Mouse (Mus musculus) lung, adult 2 months (tissue): Measurements from ENCODE around the gene Olfr1370. TPM values are rescaled to one million over a fixed set of nuclear protein-coding genes. Genes with fewer than 3 reads are reported as not detected.

Source experiments
- DNase-seq: peaks from one replicate; pipeline ENCODE4 v3.0.0; 2022
- H3K4me1 ChIP-seq: fragments of 200-500 bp; 2 replicates; pipeline ENCODE4 v1.6.1; 2011; ENCODE audit warnings: low read length; ENCODE audit not compliant: control insufficient read depth, insufficient read depth
- H3K4me3 ChIP-seq: fragments of 200-500 bp; replicated peaks from 2 replicates; pipeline ENCODE3; 2011; ENCODE audit warnings: low read depth, mild to moderate bottlenecking, control low read depth, low read length; ENCODE audit errors: extremely low read depth
- CTCF ChIP-seq: fragments of 200-500 bp; IDR thresholded peaks from 2 replicates; pipeline ENCODE4 v1.5.1; 2011; ENCODE audit warnings: mild to moderate bottlenecking, low read length, control low read depth; ENCODE audit not compliant: insufficient read depth
- POLR2A ChIP-seq: fragments of 200-500 bp; IDR thresholded peaks from 2 replicates; pipeline ENCODE4 v1.6.1; 2011; ENCODE audit warnings: low read depth, mild to moderate bottlenecking, control low read depth, low read length, borderline replicate concordance; ENCODE audit errors: extremely low read depth
- WGBS: fragments of 180-500 bp; shearing (Covaris S2); methylation state at CpG from one replicate; pipeline ENCODE4 v1.1.7; 2018; 5-methylcytosine and 5-hydroxymethylcytosine counted together
- polyA plus RNA-seq: library from polyadenylated mRNA; depleted of rRNA; stranded (reverse); fragments of >200 nt; gene quantifications from 2 replicates; pipeline ENCODE4 v1.2.3, GENCODE M21; 2012; rRNA removed

Olfr1370 gene
- polyA plus RNA-seq, 1 experiment, result not detected

DNA sequence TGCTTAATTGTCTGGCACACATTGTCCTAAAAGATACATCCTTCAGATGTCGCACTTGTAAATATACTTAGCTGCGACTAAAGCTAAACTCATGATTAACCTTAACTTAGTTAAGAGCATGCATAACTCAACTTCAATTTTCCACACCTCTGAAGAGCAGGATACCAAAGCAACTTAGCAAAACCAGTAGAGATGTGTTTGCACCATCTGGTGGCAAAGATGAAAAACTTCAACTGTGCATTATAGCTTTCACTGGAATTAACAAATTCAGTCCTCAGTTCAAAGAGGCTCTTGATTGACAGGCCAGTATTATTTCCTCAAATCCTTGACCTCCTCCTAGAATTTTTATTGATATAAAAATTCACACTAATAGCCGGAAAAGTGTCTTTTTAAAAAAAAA is 39.7 kb downstream of the Olfr1370 start:
- Histone ChIP-seq H3K4me1 (no peaks in the 10 kb centered on the region), H3K4me3 (no peak overlapping the region)
- TF ChIP-seq CTCF (no peak), POLR2A (no peak)
- 78% methylated on average over 3 of the region's 3 CpGs for WGBS
- no peak for DNase-seq

DNA sequence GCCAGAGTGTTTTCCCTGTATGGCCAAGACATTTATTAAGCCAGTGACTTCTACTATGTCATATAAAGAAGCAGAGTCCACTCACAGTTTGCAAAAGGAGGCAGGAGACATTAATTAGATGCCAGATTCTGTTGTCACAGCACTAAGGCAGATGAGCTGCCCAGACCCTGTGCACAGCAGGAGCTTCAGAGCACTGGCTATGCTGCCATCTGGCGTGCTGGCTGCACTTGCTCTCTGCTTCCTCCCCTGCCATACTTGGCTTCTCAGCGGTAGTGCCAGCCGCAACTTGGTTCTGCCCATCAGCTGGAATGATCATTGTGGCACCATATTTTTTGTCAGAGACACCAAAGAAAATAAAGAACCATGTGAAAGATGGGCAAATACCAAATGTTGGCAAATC is 41.6 kb downstream of the Olfr1370 start:
- 59% methylated on average over 3 of the region's 3 CpGs for WGBS

DNA sequence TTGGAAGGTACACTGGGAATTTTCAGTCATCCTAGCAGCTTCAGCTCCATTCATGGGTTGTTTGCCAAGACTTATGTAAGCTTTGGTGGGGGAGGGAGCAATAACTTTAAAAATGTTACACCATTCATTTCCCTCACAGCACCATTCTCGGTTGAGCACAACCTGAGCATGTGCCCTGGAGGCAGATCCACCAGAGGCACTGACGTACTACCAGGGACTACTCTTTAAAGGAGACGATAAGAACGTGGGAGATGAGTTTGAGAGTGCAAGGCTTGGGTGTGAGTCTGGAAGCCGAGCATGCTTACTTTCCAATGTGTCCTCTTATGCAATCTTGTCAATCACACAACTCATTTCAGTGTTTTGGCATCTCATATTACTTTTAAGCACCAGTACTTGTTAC is 49.9 kb downstream of the Olfr1370 start:
- H3K4me1 ChIP-seq, result no peaks in the 10 kb centered on the region
- no peak for TF ChIP-seq POLR2A
- TF ChIP-seq CTCF, result no peak
- 64% methylated on average over 5 of the region's 5 CpGs for WGBS
- DNase-seq, result no peak
- no peak overlapping the region for H3K4me3 ChIP-seq

More for the DNA sequence above, 41.6 kb downstream of the Olfr1370 start:
- H3K4me1 ChIP-seq, result no peaks in the 10 kb centered on the region
- DNase-seq, result no peak
- no peak overlapping the region for H3K4me3 ChIP-seq
- TF ChIP-seq CTCF, result no peak
- TF ChIP-seq POLR2A, result no peak

Other genes with a start within 250 kb of the Olfr1370 start
- gene Olfr1369-ps1, start 36.5 kb upstream of the Olfr1370 start, polyA plus RNA-seq, result not detected in 2 replicates
- not detected in 2 replicates for gene Olfr263, start 54.7 kb upstream of the Olfr1370 start, polyA plus RNA-seq
- gene Olfr1368, start 70.9 kb upstream of the Olfr1370 start, polyA plus RNA-seq, result not detected in 2 replicates
- 34.8 and 53.5 TPM in 2 replicates for gene Trim27, start 104.5 kb upstream of the Olfr1370 start, polyA plus RNA-seq
- not detected in 2 replicates for gene Gpx5, start 217.8 kb upstream of the Olfr1370 start, polyA plus RNA-seq
- not detected in 2 replicates for gene Gpx6, start 237.2 kb upstream of the Olfr1370 start, polyA plus RNA-seq